Mouse (Mus musculus) CH12.LX (cell line): ENCODE data around the gene Clba1. TPM values are rescaled to one million over a fixed set of nuclear protein-coding genes. Genes with fewer than 3 reads are reported as not detected.

Experiments used
- DNase-seq: peaks from one replicate; pipeline ENCODE4 v3.0.0-alpha.2; 2013; ENCODE audit errors: extremely low read depth
- H3K27ac ChIP-seq: 2 replicates; pipeline ENCODE4 v1.5.1; 2012; ENCODE audit warnings: low read depth, mild to moderate bottlenecking, control low read depth, moderate library complexity; ENCODE audit not compliant: insufficient read depth
- H3K27me3 ChIP-seq: replicated peaks from 2 replicates; pipeline ENCODE3; 2012; ENCODE audit warnings: inconsistent platforms
- H3K36me3 ChIP-seq, 2 experiments: replicated peaks in 1 of 2; 2 replicates each; pipeline versions ENCODE3 to v1.6.1; 2012; ENCODE audit warnings: inconsistent platforms in 1 of 2, low read length in 1 of 2, mild to moderate bottlenecking in 1 of 2, mixed read lengths in 1 of 2, moderate library complexity in 1 of 2; ENCODE audit not compliant: control insufficient read depth in 1 of 2, insufficient read depth in 1 of 2
- H3K4me1 ChIP-seq, 2 experiments: 2 replicates each; pipeline ENCODE4 v1.6.1; 2012; ENCODE audit warnings: inconsistent platforms in 1 of 2, moderate library complexity in 1 of 2; ENCODE audit not compliant: insufficient read depth in 2 of 2, control insufficient read depth in 1 of 2
- H3K4me2 ChIP-seq: 2 replicates; pipeline ENCODE4 v1.6.1; 2012; ENCODE audit warnings: low read depth, mild to moderate bottlenecking, control low read depth; ENCODE audit not compliant: poor library complexity, insufficient read depth, severe bottlenecking
- H3K4me3 ChIP-seq, 3 experiments: fragments of 150-350 bp in 1 of 3; sonication (generic) in 1 of 3; replicated peaks in 1 of 3; 2 replicates each; pipeline versions ENCODE3 to v1.5.1; 2011 to 2012; ENCODE audit warnings: low read depth in 2 of 3, low read length in 2 of 3, mild to moderate bottlenecking in 2 of 3, moderate library complexity in 2 of 3, control low read depth in 1 of 3, improper control_type of control experiment in 1 of 3, inconsistent platforms in 1 of 3, mixed read lengths in 1 of 3; ENCODE audit not compliant: poor library complexity in 1 of 3
- H3K79me2 ChIP-seq: replicated peaks from 2 replicates; pipeline ENCODE4 v1.6.1; 2012; ENCODE audit warnings: mild to moderate bottlenecking, moderate library complexity; ENCODE audit not compliant: control insufficient read depth, poor library complexity, insufficient read depth, severe bottlenecking; ENCODE audit errors: extremely low read depth
- H3K9ac ChIP-seq: 2 replicates; pipeline ENCODE4 v1.6.1; 2012; ENCODE audit warnings: low read depth, mild to moderate bottlenecking, control low read depth, moderate library complexity; ENCODE audit not compliant: insufficient read depth
- H3K9me3 ChIP-seq: replicated peaks from 2 replicates; pipeline ENCODE3; 2012; ENCODE audit warnings: low read length, inconsistent platforms, mixed read lengths
- CHD2 ChIP-seq: IDR thresholded peaks from 2 replicates; pipeline ENCODE4 v1.6.1; 2011; ENCODE audit warnings: low read length, improper control_type of control experiment
- CTCF ChIP-seq, 2 experiments: IDR thresholded peaks in 1 of 2; conservative IDR thresholded peaks in 1 of 2; 2 replicates each; pipeline ENCODE4 v1.5.1; 2011 to 2012; ENCODE audit warnings: low read depth in 2 of 2, low read length in 2 of 2, improper control_type of control experiment in 1 of 2, inconsistent platforms in 1 of 2, mild to moderate bottlenecking in 1 of 2, moderate library complexity in 1 of 2
- EP300 ChIP-seq: IDR thresholded peaks from 2 replicates; pipeline ENCODE4 v1.6.1; 2011; ENCODE audit warnings: low read length, improper control_type of control experiment
- ETS1 ChIP-seq: conservative IDR thresholded peaks from 2 replicates; pipeline ENCODE4 v1.6.1; 2012; ENCODE audit warnings: low read depth, mild to moderate bottlenecking, inconsistent platforms, low read length, improper control_type of control experiment, moderate library complexity
- IRF4 ChIP-seq: IDR thresholded peaks from 2 replicates; pipeline ENCODE4 v1.6.1; 2014; ENCODE audit warnings: low read depth, mild to moderate bottlenecking, inconsistent platforms, low read length, improper control_type of control experiment
- JUN ChIP-seq: IDR thresholded peaks from 2 replicates; pipeline ENCODE4 v1.6.1; 2011; ENCODE audit warnings: low read depth, mild to moderate bottlenecking, low read length, improper control_type of control experiment, moderate library complexity; ENCODE audit not compliant: insufficient read depth
- JUND ChIP-seq: conservative IDR thresholded peaks from 2 replicates; pipeline ENCODE4 v1.6.1; 2011; ENCODE audit warnings: low read depth, low read length, improper control_type of control experiment
- KAT2A ChIP-seq: IDR thresholded peaks from 2 replicates; pipeline ENCODE4 v1.6.1; 2012; ENCODE audit warnings: low read length, improper control_type of control experiment, inconsistent platforms; ENCODE audit not compliant: insufficient replicate concordance
- MAX ChIP-seq: IDR thresholded peaks from 2 replicates; pipeline ENCODE4 v1.6.1; 2011; ENCODE audit warnings: low read length, improper control_type of control experiment
- MYC ChIP-seq: IDR thresholded peaks from 2 replicates; pipeline ENCODE4 v1.6.1; 2011; ENCODE audit warnings: low read depth, mild to moderate bottlenecking, improper control_type of control experiment, low read length
- NELFE ChIP-seq: IDR thresholded peaks from 2 replicates; pipeline ENCODE4 v1.6.1; 2011; ENCODE audit warnings: low read depth, low read length, improper control_type of control experiment
- NRF1 ChIP-seq: IDR thresholded peaks from 2 replicates; pipeline ENCODE4 v1.6.1; 2014; ENCODE audit warnings: low read depth, mild to moderate bottlenecking, inconsistent platforms, low read length, improper control_type of control experiment, moderate library complexity
- PAX5 ChIP-seq: IDR thresholded peaks from 2 replicates; pipeline ENCODE4 v1.6.1; 2012; ENCODE audit warnings: low read length, inconsistent platforms, mixed read lengths
- POLR2AphosphoS2 ChIP-seq: IDR thresholded peaks from 2 replicates; pipeline ENCODE4 v1.6.1; 2011; ENCODE audit warnings: low read depth, low read length, improper control_type of control experiment
- RCOR1 ChIP-seq: conservative IDR thresholded peaks from 2 replicates; pipeline ENCODE4 v1.6.1; 2012; ENCODE audit warnings: low read depth, mild to moderate bottlenecking, inconsistent platforms, low read length, improper control_type of control experiment
- SIN3A ChIP-seq: IDR thresholded peaks from 2 replicates; pipeline ENCODE4 v1.6.1; 2012; ENCODE audit warnings: low read length, improper control_type of control experiment, inconsistent platforms
- USF1 ChIP-seq: IDR thresholded peaks from 2 replicates; pipeline ENCODE4 v1.6.1; 2014; ENCODE audit warnings: low read depth, mild to moderate bottlenecking, inconsistent platforms, low read length, improper control_type of control experiment
- ZKSCAN1 ChIP-seq: IDR thresholded peaks from 2 replicates; pipeline ENCODE4 v1.6.1; 2012; ENCODE audit warnings: low read depth, inconsistent platforms, low read length, improper control_type of control experiment, borderline replicate concordance
- ZMIZ1 ChIP-seq: IDR thresholded peaks from 2 replicates; pipeline ENCODE4 v1.6.1; 2012; ENCODE audit warnings: low read depth, mild to moderate bottlenecking, inconsistent platforms, low read length, improper control_type of control experiment
- ZNF384 ChIP-seq: IDR thresholded peaks from 2 replicates; pipeline ENCODE4 v1.6.1; 2012; ENCODE audit warnings: low read depth, low read length, improper control_type of control experiment, inconsistent platforms
- dilution Hi-C: fragments of 300-500 bp; cut with MboI; formaldehyde crosslinking; loops from 2 replicates; pipeline ENCODE4 v1.14.3; 2020; ENCODE audit warnings: low sequenced_read_pairs; ENCODE audit not compliant: extremely low pct_unique_long_range_greater_than_20kb, extremely low pct_ligation_motif_present
- in situ Hi-C: fragments of 300-500 bp; cut with MboI; formaldehyde crosslinking; loops from 3 replicates; pipeline ENCODE4 v1.14.3; 2019; ENCODE audit warnings: low sequenced_read_pairs, low pct_ligation_motif_present, low pct_unique_long_range_greater_than_20kb, mixed read lengths
- polyA plus RNA-seq: library from polyadenylated mRNA; unstranded; fragments of >175 nt; gene quantifications from 2 replicates; pipeline ENCODE4 v1.2.1, GENCODE M21; 2012; ENCODE audit warnings: low read depth; ENCODE audit not compliant: insufficient read length
- total RNA-seq, 2 experiments: library from RNA; depleted of rRNA; stranded (reverse); fragments of 300-350 nt in 1 of 2; fragments of >200 nt in 1 of 2; gene quantifications; 2 replicates each; pipeline ENCODE4 v1.2.3; 2012 to 2014

The Clba1 gene
- total and polyA plus RNA-seq, 3 experiments, result 2.5 to 3.5 (median 3.5) TPM

GRCm38 (mm10) chr12:112774026-112774425 is 34.7 kb upstream of the Clba1 start:
- Histone ChIP-seq H3K4me2 (no peak overlapping the region), H3K27ac (no peak overlapping the region), H3K9me3 (peaks cover 39% of the 10 kb centered on the region), H3K4me1 (no peaks in the 10 kb centered on the region), H3K9ac (no peak overlapping the region), H3K36me3 (peaks cover 19 to 49% of the 10 kb centered on the region in 2 experiments), H3K79me2 (no peaks in the 10 kb centered on the region), H3K27me3 (no peaks in the 10 kb centered on the region), H3K4me3 (no peak overlapping the region)
- in situ Hi-C loops (no loop called here), dilution Hi-C loops (no loop called here)
- no peak for TF ChIP-seq PAX5
- TF ChIP-seq JUND, result no peak
- no peak for TF ChIP-seq RCOR1
- TF ChIP-seq MAX, result no peak
- no peak for TF ChIP-seq ZKSCAN1
- TF ChIP-seq ETS1, result no peak
- DNase-seq, result no peak

GRCm38 (mm10) chr12:112774481-112774880 is 34.3 kb upstream of the Clba1 start:
- H3K4me1 ChIP-seq, result no peaks in the 10 kb centered on the region
- DNase-seq, result no peak
- H3K9me3 ChIP-seq, result peaks cover 39% of the 10 kb centered on the region
- no peaks in the 10 kb centered on the region for H3K79me2 ChIP-seq
- H3K4me3 ChIP-seq, result no peak overlapping the region
- H3K4me2 ChIP-seq, result no peak overlapping the region
- peaks cover 14 to 44% of the 10 kb centered on the region in 2 experiments for H3K36me3 ChIP-seq
- dilution Hi-C loops, result no loop called here
- in situ Hi-C loops, result no loop called here
- TF ChIP-seq SIN3A (no peak), MYC (no peak), EP300 (no peak), ETS1 (no peak), POLR2AphosphoS2 (no peak), JUN (no peak), KAT2A (no peak), IRF4 (no peak), MAX (no peak), CHD2 (no peak), JUND (no peak), NRF1 (no peak), NELFE (no peak), ZNF384 (no peak), PAX5 (no peak), ZKSCAN1 (no peak), CTCF (conservative IDR thresholded peaks at IDR 0.05 in 1 of 2, IDR thresholded peaks at IDR 0.05 in 1 of 2; ENCODE audit: low read depth in 2 of 2, low read length in 2 of 2) (no peak), ZMIZ1 (no peak), USF1 (no peak)
- TF ChIP-seq, all 38 proteins: peak for 0
- no peak overlapping the region for H3K9ac ChIP-seq
- no peaks in the 10 kb centered on the region for H3K27me3 ChIP-seq
- H3K27ac ChIP-seq, result no peak overlapping the region
